ENCODE assay signal across 9 mouse cellular contexts in the genomic region with DNA sequence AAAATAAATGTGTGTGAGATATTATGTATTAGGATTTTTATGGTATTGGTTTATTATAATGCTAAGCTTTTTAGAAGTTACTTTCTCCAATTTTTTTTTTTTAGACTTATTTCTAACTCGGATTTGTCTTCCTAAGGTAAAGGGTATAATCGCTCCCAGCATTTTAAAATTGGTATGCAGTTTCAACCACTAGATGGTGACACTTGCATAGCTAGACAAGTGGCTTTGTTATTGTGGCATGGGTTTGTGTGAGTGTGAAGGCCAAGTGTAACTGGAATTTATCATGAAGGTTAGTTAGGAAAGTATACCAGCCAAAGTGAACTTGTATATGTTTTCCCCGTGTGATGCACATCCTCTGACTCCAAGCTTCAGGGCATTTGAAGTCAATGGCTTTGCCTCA. TPM values are rescaled to one million over a fixed set of nuclear protein-coding genes. Genes with fewer than 3 reads are reported as not detected.
DNase-seq lines count a peak whose midpoint lies in the region; ATAC-seq lines count a peak whose summit lies in the region.
"Had no signal": no experiment of that assay in that cellular context is flagged by ENCODE, and none has a peak within 500 bp of the region (broad histone marks: within the 10 kb centered on the region; RNA-seq: fewer than 3 reads in every experiment).

No protein-coding gene starts in this region.

- peak; percentile 22 for DNase-seq in embryo, embryonic 11 days
- no peak for DNase-seq in embryo, embryonic 9.5 days (ENCODE audit: extremely low spot score)
- DNase-seq in kidney, postnatal 14 days: peak; percentile 17
- no peak for DNase-seq in kidney, postnatal 10 days
- peak; percentile 67 for DNase-seq in induced T-regulatory cell, adult 2 months (ENCODE audit: low read depth)
- DNase-seq in layer of hippocampus, postnatal 36 days: no peak
- no peak for DNase-seq in spleen, postnatal 36 days (ENCODE audit: low spot score in 2 of 2)
- DNase-seq: spleen, adult 18-20 months had no signal

- ATAC-seq in CD4-positive, CD25-positive, alpha-beta regulatory T cell, adult 4 months: peak; percentile 60

RNA-seq across cellular contexts. Expression of a gene that starts 8.5 kb away (rescaled TPM):
- polyA plus RNA-seq in CD4-positive, CD25-positive, alpha-beta regulatory T cell, adult 4 months (2017; shearing (Covaris generic)): 10 to 100 TPM; 59.2 to 71.1 TPM
- total RNA-seq in layer of hippocampus, postnatal 36 days (2021): 10 to 100 TPM; 77.0 to 82.6 TPM

RNA-seq across cellular contexts. Expression of a gene that starts 50.2 kb away (rescaled TPM):
- polyA plus RNA-seq in CD4-positive, CD25-positive, alpha-beta regulatory T cell, adult 4 months (2017; shearing (Covaris generic)): 10 to 100 TPM; 23.6 to 26.3 TPM
- total RNA-seq in layer of hippocampus, postnatal 36 days (2021): under 1 TPM; 0.96 to 1.00 TPM

RNA-seq across cellular contexts. Expression of a gene that starts 50.2 kb away (rescaled TPM):
- polyA plus RNA-seq in CD4-positive, CD25-positive, alpha-beta regulatory T cell, adult 4 months (2017; shearing (Covaris generic)): 10 to 100 TPM; 19.5 to 20.4 TPM
- total RNA-seq in layer of hippocampus, postnatal 36 days (2021): 10 to 100 TPM; 23.0 to 24.1 TPM

Comparison
In these comparisons a context has a peak if more than half of its experiments do, and no peak if none do; other contexts are left out.
1. DNase-seq: peak in embryo, embryonic 11 days (single experiment), kidney, postnatal 14 days (single experiment) and induced T-regulatory cell, adult 2 months (single experiment); none in embryo, embryonic 9.5 days (single experiment), kidney, postnatal 10 days (single experiment), layer of hippocampus, postnatal 36 days (0 of 2) and spleen, postnatal 36 days (0 of 2).